Mouse (Mus musculus) frontal cortex, adult (tissue): ENCODE measurements at regions not wholly inside any gene's neighbourhood (a gene's known extent, or its start where the extent isn't known, plus 50 kb on each side); places are given as distances from the start of the nearest gene placed in this dataset.
"Not testable (repeated sequence)": the region's sequence is repeated elsewhere in the genome, so short reads cannot be mapped to it uniquely, and the experiment has no call there.

Source experiments
- ATAC-seq: cut with Nextera tagmentation; 2 replicates; pipeline ENCODE4 v1.9.2; 2017; ENCODE audit warnings: mild to moderate bottlenecking, moderate library complexity, mixed read lengths; ENCODE audit not compliant: low TSS enrichment

DNA sequence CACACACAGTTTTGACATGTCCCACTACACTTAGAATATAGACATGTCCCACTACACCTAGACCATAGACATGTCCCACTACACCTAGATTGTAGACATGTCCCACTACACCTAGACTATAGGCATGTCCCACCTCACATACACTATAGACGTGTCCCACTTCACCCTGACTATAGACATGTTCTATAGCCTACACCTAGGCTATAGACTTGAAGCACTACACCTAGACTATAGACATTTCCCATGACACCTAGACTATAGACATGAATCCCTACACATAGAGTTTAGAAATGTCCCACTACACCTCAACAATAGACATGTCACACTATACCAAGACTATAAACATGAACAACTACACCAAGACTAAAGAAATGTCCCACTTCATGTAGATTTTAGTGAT is 2580.9 kb downstream of the Gm37988 start:
- ATAC-seq: no peak

- ATAC-seq: no peak
Measured at GRCm38 (mm10) chr1:7393508-7393907, 2585.8 kb downstream of the Gm37988 start.

- no peak for ATAC-seq
Measured at GRCm38 (mm10) chr1:7394161-7394560, 2586.5 kb downstream of the Gm37988 start.

DNA sequence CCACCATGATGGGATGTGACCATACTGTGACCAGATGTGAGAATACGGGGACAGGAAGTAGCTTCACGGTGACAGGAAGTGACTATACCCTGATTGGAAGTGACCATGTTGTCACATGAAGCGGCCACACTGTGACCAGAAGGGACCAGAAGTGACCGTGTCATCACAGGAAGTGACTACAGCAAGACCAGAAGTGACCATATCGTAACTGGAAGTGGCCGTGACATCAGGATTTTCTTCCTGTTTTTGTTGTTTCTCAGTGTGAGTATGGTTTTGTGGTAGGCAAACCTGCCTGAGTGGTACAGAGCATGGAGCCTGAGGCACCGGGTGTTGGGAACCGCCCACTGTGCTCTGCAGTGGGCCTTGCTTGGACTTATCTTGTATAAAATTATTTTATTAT is 2587.8 kb downstream of the Gm37988 start:
- no peak for ATAC-seq

DNA sequence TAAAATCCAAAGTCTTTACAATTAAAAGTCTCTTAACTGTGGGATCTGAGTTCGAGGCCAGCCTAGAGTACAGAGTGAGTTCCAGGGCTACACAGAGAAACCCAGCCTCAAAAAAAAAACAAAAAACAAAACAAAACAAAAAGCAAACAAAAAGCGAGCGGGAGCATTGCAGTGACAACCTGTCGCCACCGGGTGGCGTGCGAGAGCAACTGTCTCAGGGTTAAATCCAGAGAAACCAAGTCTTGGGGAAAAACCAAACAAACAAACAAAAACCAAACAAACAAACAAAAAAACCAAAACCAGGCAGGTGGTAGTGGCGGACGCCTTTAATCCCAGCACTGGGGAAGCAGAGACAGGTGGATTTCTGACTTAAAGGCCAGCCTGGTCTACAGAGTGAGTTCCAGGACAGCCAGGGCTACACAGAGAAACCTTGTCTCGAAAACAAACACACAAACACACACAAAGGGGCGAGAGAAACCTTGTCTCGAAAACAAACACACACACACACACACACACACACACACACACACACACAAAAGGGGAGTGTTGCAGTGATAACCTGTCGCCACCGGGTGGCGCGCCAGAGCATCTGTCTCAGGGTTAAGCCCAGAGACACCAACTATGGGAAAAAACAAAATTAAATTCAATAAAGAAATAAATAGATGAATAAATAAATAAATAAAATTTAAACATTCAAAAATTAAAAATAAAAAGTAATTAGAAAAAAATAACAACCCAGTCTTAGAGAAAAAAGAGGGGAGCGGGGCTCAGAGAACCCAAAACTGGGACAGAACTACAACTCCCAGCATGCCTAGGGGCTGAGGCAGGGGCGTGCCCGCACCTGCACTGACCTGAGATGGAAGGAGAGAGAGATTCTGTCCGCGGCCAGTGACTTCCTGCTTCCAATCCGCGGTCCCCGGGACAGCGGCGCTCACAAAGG is 2589.4 kb downstream of the Gm37988 start:
- ATAC-seq: peak; percentile 92

DNA sequence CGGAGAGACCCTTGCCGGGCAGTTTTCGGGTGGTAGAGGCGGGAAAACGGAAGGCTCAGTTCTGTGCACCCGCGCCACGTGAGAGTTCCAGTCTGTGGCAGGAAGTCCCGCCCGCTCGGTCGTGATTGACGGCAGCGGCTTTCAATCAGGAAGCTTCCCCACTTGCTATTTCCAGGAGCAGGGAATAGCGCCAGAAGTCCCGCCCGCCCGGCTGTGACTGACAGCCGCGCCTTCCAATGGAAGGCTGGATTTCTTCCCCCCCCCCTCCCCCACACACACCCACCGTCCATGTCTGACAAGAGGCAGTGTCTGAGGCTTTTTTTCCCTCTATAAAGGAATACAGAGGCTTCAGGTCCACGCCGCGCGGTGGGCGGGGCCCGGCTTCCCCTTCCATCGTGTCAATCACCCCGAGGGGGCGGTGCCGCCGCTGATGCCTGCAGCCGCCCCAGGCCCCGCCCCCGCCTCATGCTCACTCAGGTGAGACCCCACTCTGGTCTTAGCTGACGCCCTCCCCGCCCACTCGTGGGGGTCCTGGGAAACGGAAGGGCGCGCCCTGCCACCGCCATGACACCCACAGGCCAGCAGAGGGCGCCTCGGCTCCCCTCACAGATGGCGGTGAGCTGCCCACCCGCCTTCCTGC is 2590.2 kb downstream of the Gm37988 start:
- ATAC-seq: peak; percentile 98

DNA sequence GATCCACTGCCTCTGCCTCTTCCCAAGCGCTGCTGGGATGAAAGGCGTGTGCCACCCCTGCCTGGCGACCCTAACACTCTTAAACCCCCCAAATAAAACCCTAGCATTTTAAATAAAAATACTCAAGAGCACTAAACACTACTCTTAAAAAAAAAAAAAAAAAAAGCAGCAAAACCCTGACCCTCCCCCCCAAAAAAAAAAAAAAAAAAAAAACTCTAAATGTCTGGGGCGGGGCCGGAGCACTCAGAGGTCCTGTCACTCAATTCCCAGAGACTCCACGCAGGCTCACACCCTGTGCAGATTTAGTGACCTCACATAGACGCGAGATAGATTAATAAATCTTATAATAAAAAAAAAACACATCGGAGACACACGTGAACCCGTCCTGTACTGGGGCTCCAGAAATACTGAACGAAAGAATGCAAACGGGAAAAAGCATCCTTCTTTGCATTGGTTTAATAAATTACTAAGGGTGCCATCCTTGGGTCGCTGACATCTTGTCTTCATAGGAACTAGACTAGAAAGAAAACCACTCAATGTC is 2591.1 kb downstream of the Gm37988 start:
- ATAC-seq: no peak

- not testable (repeated sequence) for ATAC-seq
Measured at GRCm38 (mm10) chr1:7405651-7406050, 2598.0 kb downstream of the Gm37988 start.

- ATAC-seq: no peak
Measured at GRCm38 (mm10) chr1:7414444-7414843, 2606.8 kb downstream of the Gm37988 start.

DNA sequence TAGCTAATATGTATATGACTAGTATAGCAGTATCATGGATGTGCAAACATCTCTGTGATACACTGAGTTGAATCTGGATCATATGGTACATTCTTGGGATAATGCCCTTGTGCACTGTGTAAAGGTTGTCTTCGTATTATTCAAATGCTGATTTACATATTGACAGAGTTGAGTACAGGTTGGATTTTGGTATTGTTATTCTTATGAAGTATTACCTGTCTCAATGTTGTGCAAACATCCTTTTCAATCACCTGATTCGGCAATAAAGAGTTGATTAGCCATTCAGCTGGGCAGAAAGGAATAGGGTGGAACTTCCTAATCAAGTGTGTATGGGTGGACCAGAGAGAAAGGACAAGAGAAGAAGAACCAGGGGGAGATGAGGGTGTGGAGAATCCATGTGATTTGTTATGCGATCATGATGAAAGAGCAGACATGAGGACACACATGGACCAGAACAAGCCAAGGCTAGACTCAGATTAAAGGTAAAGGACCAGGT is 2644.0 kb downstream of the Gm37988 start:
- no peak for ATAC-seq

DNA sequence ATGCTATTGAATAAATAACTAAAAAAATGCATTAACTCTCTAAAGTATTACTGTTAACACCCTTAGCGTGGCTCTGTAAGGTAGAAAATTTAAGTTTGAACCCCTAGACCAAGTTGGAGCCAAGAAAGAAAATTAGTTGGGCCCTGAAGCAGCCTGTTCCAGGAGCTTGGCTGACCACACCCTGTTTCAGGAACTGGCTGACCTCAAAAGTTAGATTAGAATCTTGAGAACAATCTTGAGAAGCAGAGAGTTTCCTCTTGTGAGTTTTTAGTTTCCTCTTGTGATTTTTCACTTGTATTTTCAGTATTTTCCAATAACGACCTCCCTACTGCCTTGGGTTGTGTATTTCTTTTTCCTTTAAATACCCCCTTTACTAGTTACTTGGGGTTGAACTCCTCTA is 2647.2 kb downstream of the Gm37988 start:
- ATAC-seq: no peak

GRCm38 (mm10) chr1:7457895-7458294 is 2650.2 kb downstream of the Gm37988 start:
- no peak for ATAC-seq

DNA sequence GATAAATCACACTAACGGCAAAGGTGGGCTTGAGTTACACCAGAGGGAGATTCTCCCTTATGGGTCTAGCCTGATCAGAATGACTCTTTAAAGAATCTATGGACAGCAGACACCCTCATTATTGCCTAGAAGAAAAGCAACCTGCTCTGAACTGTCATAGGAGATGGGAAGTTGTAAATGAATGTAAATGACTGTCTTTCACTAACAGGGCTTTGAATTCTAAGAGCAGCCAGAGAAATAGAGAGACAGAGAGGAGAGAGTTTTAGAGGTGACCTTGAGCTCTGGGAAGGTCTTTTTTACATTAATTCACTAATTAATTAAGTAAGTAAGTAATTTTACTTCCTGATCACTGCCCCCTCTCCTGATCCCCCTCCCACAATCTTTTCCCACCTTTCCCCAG is 2686.4 kb downstream of the Gm37988 start:
- ATAC-seq: no peak

GRCm38 (mm10) chr1:7499042-7499441 is 2691.3 kb downstream of the Gm37988 start:
- no peak for ATAC-seq

DNA sequence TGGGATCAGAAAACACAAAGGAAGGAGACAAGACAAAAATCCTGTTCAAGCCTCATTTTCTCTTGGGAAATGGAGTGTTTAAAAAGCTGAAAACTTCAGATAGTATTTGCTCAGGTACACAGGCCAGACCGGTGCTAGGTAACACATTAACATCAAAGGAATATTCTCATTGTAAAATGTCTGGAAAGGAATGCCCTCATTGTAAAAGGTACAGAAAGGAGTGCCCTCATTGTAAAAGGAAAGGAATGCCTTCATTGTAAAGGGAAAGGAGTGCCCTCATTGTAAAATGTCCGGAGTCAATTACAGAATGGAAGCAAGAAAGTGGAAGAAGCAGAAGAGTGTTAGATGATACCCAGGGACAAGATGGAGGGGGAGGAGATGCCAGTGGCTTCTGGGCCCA is 2694.7 kb downstream of the Gm37988 start:
- no peak for ATAC-seq

DNA sequence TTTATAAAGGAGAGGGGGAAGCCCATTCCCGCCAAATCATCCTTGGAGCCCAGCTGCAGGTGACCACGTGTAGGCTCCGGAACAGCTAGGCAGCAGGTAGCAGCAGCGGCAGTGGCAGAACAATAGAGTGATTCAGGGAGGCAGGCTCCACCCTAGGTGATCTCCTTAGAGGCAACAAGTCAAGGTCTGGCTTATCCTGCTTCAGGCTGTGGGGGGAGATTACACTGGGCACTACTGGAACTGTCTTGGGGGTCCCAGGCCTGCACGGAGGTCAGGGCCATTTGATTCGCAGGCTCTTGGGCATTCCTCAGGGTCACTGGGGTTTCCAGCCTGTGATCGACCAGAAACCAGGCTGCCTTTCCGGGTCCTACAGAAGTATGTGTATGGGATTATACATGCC is 2711.1 kb downstream of the Gm37988 start:
- ATAC-seq: no peak

- ATAC-seq: no peak
Measured at GRCm38 (mm10) chr1:7533506-7533905, 2725.8 kb downstream of the Gm37988 start.

GRCm38 (mm10) chr1:7535191-7535590 is 2727.5 kb downstream of the Gm37988 start:
- peak; percentile 100 for ATAC-seq

- ATAC-seq: peak; percentile 88
Measured at GRCm38 (mm10) chr1:7543492-7543891, 2735.8 kb downstream of the Gm37988 start.

- ATAC-seq: no peak
Measured at GRCm38 (mm10) chr1:7548261-7548660, 2740.6 kb downstream of the Gm37988 start.

DNA sequence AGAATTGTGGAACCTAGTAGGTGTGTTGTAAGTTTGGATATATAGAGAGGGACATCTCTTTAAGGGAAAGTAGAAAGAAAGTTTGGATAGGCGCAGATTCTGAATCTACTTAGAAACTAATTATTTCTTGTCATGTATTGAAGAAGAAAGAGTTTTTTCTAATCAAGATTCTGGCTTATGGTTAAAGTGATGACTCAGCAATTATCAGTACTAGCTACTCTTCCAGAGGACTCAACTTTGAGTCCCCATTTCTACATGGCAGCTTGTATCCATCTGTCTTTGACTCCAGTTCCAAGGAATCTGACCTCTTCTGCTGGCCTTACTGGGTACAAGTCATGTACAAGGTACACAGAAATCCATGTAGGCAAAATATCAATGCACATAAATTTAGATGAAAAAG is 2767.1 kb downstream of the Gm37988 start:
- ATAC-seq: no peak

GRCm38 (mm10) chr1:7586409-7586808 is 2778.7 kb downstream of the Gm37988 start:
- no peak for ATAC-seq

DNA sequence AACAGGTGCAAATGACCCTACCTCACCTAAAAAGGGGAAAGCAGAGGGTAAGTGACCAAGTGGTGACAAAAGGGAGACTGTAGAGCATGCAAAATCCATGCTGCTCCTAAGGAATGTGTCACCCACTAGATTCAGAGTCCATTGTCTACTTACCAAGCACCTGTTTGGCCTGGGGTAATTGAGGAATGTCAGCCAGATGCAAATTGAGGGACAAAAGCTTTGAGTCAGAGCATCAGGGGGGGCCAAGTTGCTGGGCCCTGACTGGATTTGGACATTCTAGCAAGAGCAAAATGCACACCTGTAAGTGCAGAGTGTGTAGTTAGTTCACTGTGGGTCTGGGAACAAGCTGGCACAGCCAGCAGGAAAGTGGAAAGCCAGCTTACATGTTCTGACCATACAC is 2783.6 kb downstream of the Gm37988 start:
- no peak for ATAC-seq
